Comparison of ENCODE assay signal across 23 mouse cellular contexts in the genomic region with DNA sequence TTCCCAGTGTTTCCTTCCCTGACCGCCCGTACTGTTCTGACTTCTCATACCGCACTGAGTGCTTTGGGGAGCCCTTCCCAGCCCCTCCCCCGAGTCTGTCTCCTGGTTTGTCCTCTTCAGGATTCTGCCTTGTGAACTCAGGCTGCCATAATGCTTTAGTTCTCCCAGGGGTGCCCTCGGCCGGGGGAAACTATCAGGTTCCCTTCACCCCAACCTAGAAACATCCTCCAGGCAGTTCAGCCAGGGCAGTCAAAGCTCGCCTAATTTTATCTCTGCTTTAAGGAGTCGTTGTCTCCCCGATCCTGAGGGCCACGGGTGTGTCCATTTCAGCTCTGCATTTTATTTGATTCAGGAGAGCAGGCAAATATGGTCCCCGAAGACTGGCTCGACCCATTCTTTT.
"Had no signal": no experiment of that assay in that cellular context is flagged by ENCODE, and none has a peak within 500 bp of the region (broad histone marks: within the 10 kb centered on the region; RNA-seq: fewer than 3 reads in every experiment).

No protein-coding gene starts in this region.

- H3K27me3 ChIP-seq: heart, embryonic 12.5 days; hindbrain, embryonic 12.5 days; intestine, embryonic 15.5 days; limb, embryonic 12.5 days; liver, embryonic 13.5 days; liver, embryonic 15.5 days had no signal

- ATAC-seq: hindbrain, embryonic 16.5 days; inflammation-experienced regulatory T-cells, adult 6 months; intestine, embryonic 15.5 days; intestine, postnatal 0 days had no signal

- DNase-seq: gastrocnemius, postnatal 25 days; heart, postnatal 10 days; heart, postnatal 4 days; kidney, adult 18-20 months; kidney, adult 8-10 months; kidney, postnatal 10 days; kidney, postnatal 25 days; kidney, postnatal 4 days; liver, embryonic 13.5 days had no signal

- H3K9ac ChIP-seq: heart, embryonic 12.5 days; hindbrain, embryonic 12.5 days; hindbrain, embryonic 14.5 days; intestine, embryonic 15.5 days; limb, embryonic 12.5 days; liver, embryonic 13.5 days; liver, embryonic 15.5 days had no signal

- H3K9me3 ChIP-seq: heart, embryonic 10.5 days; heart, embryonic 12.5 days; hindbrain, embryonic 10.5 days; hindbrain, embryonic 12.5 days; intestine, embryonic 15.5 days; limb, embryonic 10.5 days; limb, embryonic 12.5 days; liver, embryonic 13.5 days; liver, embryonic 15.5 days had no signal

- H3K27ac ChIP-seq: heart, embryonic 10.5 days; hindbrain, embryonic 10.5 days; hindbrain, embryonic 12.5 days; hindbrain, embryonic 14.5 days; intestine, embryonic 15.5 days; layer of hippocampus, adult 2 months; left cerebral cortex, adult 2 months; limb, embryonic 10.5 days; limb, embryonic 12.5 days; liver, embryonic 13.5 days; liver, embryonic 15.5 days had no signal

- H3K4me3 ChIP-seq: heart, embryonic 10.5 days; heart, embryonic 12.5 days; hindbrain, embryonic 10.5 days; hindbrain, embryonic 12.5 days; intestine, embryonic 15.5 days; layer of hippocampus, adult 2 months; left cerebral cortex, adult 2 months; limb, embryonic 10.5 days; limb, embryonic 12.5 days; liver, embryonic 13.5 days; liver, embryonic 15.5 days had no signal

- H3K4me2 ChIP-seq: heart, embryonic 12.5 days; hindbrain, embryonic 12.5 days; hindbrain, embryonic 14.5 days; intestine, embryonic 15.5 days; limb, embryonic 12.5 days; liver, embryonic 13.5 days; liver, embryonic 15.5 days had no signal

- H3K4me1 ChIP-seq: heart, embryonic 10.5 days; heart, embryonic 12.5 days; hindbrain, embryonic 10.5 days; hindbrain, embryonic 12.5 days; intestine, embryonic 15.5 days; limb, embryonic 10.5 days; limb, embryonic 12.5 days; liver, embryonic 13.5 days; liver, embryonic 15.5 days had no signal
